Mouse (Mus musculus) MEL (cell line): ENCODE data around the gene Paqr6.

Source experiments
- BHLHE40 ChIP-seq: IDR thresholded peaks from 2 replicates; pipeline ENCODE4 v1.6.1; 2012; ENCODE audit warnings: low read depth, mild to moderate bottlenecking, inconsistent platforms, low read length, improper control_type of control experiment, borderline replicate concordance
- CHD1 ChIP-seq: IDR thresholded peaks from 2 replicates; pipeline ENCODE4 v1.6.1; 2012; ENCODE audit warnings: low read depth, mild to moderate bottlenecking, inconsistent platforms, low read length, improper control_type of control experiment
- CTCF ChIP-seq, 3 experiments: IDR thresholded peaks in 2 of 3; conservative IDR thresholded peaks in 1 of 3; 2 replicates each; pipeline ENCODE4 v1.5.1; 2011 to 2012; ENCODE audit warnings: low read length in 3 of 3, low read depth in 2 of 3, mild to moderate bottlenecking in 2 of 3, improper control_type of control experiment in 1 of 3, inconsistent platforms in 1 of 3, mixed read lengths in 1 of 3, moderate library complexity in 1 of 3; ENCODE audit not compliant: control insufficient read depth in 1 of 3, insufficient read depth in 1 of 3, poor library complexity in 1 of 3, severe bottlenecking in 1 of 3
- EP300 ChIP-seq, 2 experiments: IDR thresholded peaks; 2 replicates each; pipeline ENCODE4 v1.6.1; 2011; ENCODE audit warnings: improper control_type of control experiment in 2 of 2, low read length in 2 of 2, low read depth in 1 of 2, mild to moderate bottlenecking in 1 of 2
- MAFK ChIP-seq: IDR thresholded peaks from 2 replicates; pipeline ENCODE4 v1.6.1; 2011; ENCODE audit warnings: low read depth, mild to moderate bottlenecking, low read length, improper control_type of control experiment, borderline replicate concordance
- POLR2A ChIP-seq, 2 experiments: IDR thresholded peaks; 2 replicates each; pipeline ENCODE4 v1.6.1; 2011 to 2012; ENCODE audit warnings: low read length in 2 of 2, mild to moderate bottlenecking in 2 of 2, control low read depth in 1 of 2, improper control_type of control experiment in 1 of 2, low read depth in 1 of 2, moderate library complexity in 1 of 2; ENCODE audit not compliant: control insufficient read depth in 1 of 2, insufficient read depth in 1 of 2, poor library complexity in 1 of 2
- RCOR1 ChIP-seq: IDR thresholded peaks from 2 replicates; pipeline ENCODE4 v1.6.1; 2012; ENCODE audit warnings: low read depth, mild to moderate bottlenecking, inconsistent platforms, low read length, improper control_type of control experiment
- USF2 ChIP-seq, 2 experiments: IDR thresholded peaks; 2 replicates each; pipeline ENCODE4 v1.6.1; 2011 to 2012; ENCODE audit warnings: improper control_type of control experiment in 2 of 2, low read length in 2 of 2, borderline replicate concordance in 1 of 2, inconsistent platforms in 1 of 2, low read depth in 1 of 2, mild to moderate bottlenecking in 1 of 2; ENCODE audit not compliant: insufficient read depth in 1 of 2

DNA sequence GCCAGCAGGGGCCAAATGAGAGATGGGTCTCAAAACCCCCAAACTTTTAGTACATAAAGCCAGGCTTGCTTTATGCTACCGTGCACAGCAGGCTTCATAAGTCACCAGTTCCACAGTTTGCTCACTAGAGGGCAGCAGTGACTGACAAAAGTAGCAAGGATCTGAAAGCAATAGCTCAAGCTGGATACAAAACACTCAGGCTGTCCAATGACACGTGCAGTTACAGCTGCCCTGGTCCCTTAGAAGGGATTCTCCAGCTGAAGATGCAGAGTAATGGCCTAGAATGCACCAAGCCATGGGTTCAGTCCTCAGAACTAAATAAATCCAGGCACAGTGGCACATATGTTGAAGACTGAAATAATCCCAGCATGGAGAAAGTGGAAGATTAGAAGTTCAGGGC lies 42.7 kb downstream of the Paqr6 start:
- TF ChIP-seq BHLHE40 (peak; percentile 80; the same call in 1 of the 2 replicates), USF2 (IDR thresholded peaks at IDR 0.05; ENCODE audit: borderline replicate concordance in 1 of 2, insufficient read depth in 1 of 2, low read depth in 1 of 2, low read length in 2 of 2) (no peak), POLR2A (IDR thresholded peaks at IDR 0.05; ENCODE audit: control insufficient read depth in 1 of 2, insufficient read depth in 1 of 2, low read depth in 1 of 2, low read length in 2 of 2, poor library complexity in 1 of 2) (no peak), CHD1 (no peak), RCOR1 (no peak), MAFK (no peak), CTCF (IDR thresholded peaks at IDR 0.05 in 2 of 3, conservative IDR thresholded peaks at IDR 0.05 in 1 of 3; ENCODE audit: control insufficient read depth in 1 of 3, insufficient read depth in 1 of 3, low read depth in 2 of 3, low read length in 3 of 3, poor library complexity in 1 of 3, severe bottlenecking in 1 of 3) (peak; percentile 83 to 100 (median 96)), EP300 (IDR thresholded peaks at IDR 0.05; ENCODE audit: low read depth in 1 of 2, low read length in 2 of 2) (no peak)
